Mouse (Mus musculus): ENCODE measurements at regions not wholly inside any gene's neighbourhood (a gene's known extent, or its start where the extent isn't known, plus 50 kb on each side); places are given as distances from the start of the nearest gene placed in this dataset.

- no peak for TF ChIP-seq CTCF (IDR thresholded peaks at IDR 0.05; ENCODE audit: control insufficient read depth, insufficient read depth, insufficient read length)
- no peak for TF ChIP-seq CEBPB (IDR thresholded peaks at IDR 0.05; ENCODE audit: low read depth)
These were observed 138.2 kb upstream of the Krr1 start for GRCm38 (mm10) chr10:111834280-111834679.

All from C2C12 (cell line).